Mouse (Mus musculus) retina, adult 2 months (tissue): ENCODE data around the gene Col8a2.

Experiments used
- DNase-seq: peaks from one replicate; pipeline ENCODE4 v3.0.0-alpha.2; 2012; ENCODE audit warnings: low read depth, low spot score

Gene Col8a2

GRCm38 (mm10) chr4:126260520-126261201 is 25.9 kb upstream of the Col8a2 start:
- DNase-seq = no peak

GRCm38 (mm10) chr4:126261266-126261665 is 25.3 kb upstream of the Col8a2 start:
- no peak for DNase-seq

GRCm38 (mm10) chr4:126261675-126262074 is 24.9 kb upstream of the Col8a2 start:
- no peak for DNase-seq

GRCm38 (mm10) chr4:126262119-126262807 is 24.3 kb upstream of the Col8a2 start, which contains the start of gene Trappc3:
Trappc3 (plus strand) TSS chr4:126262325.
- DNase-seq = peak; percentile 95

- DNase-seq = no peak
These were observed 17.3 kb upstream of the Col8a2 start for GRCm38 (mm10) chr4:126269292-126269691.

- no peak for DNase-seq
These were observed 12.8 kb upstream of the Col8a2 start for GRCm38 (mm10) chr4:126273753-126274152.

DNA sequence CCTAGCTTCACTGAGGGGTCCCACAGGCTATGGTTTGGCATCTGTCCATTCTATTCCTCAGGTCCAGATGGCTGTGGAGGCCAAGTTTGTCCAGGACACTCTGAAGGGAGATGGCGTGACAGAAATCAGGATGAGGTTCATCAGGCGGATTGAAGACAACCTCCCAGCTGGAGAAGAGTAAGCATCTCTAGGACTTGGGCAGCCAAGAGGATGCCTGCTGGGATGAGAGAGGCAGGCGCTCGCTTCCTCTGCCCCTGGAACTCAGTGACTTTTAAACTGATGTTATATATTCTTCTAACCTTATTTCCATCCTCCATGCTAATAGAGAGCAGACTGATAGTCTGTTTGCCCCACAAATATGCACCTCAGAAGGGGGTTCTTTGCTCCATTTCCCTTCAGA is 11.5 kb upstream of the Col8a2 start:
- no peak for DNase-seq

DNA sequence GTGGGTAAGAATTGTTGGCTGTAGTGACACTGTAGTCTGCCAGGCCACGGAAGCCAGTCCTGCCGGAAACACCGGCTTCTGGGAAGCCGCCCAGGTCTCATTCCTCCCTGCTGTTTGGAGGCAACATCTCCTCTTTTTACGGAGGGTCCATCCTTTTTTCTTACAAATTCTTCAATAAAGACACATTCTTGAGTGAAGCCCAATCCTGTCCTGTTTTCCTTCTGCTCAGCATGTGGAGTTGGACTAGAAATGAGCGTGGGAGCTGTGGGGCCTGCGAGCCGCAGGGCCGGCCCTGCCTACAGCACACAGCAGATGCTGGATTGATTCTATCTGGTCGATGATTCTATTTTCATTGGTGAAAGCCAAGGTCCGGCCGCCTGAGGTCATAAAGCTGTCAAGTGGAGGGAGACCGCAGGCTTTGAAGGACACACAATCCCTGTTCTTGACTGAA is 10.9 kb upstream of the Col8a2 start:
- no peak for DNase-seq

DNA sequence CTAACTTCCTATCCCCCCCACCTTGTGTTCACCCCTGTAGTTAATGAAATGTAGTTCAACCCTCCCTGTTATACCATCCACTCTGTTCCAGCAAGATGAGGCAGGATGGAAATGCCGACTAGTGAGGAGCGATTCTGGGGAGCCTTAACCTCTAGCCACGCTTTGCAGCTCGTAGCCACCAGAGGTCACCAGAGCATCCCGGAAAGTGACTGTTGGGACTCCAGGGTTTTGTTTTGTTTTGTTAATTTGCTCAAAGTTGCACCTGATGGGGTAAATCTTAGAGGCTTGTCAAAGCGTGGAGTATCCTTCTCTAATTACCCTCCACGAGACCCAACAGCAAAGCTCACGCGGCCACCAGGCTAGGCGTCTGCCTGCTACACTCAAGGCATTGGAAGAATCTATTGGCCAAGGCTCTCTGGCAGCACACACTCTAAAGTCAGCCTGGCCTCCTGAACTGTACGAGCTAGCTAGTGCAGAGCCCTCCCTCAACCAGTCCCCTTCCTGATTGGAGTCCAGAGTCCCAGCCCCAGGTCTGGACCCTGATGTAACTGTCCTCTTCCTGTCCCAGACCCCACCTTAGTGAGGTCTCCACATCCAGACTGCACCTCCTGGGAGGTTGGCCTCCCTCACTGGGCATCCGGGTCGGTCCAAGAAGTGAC is 8.6 kb upstream of the Col8a2 start:
- no peak for DNase-seq

GRCm38 (mm10) chr4:126278565-126278915 is 8.1 kb upstream of the Col8a2 start:
- no peak for DNase-seq

- no peak for DNase-seq
These were observed 7.6 kb upstream of the Col8a2 start for GRCm38 (mm10) chr4:126278961-126279360.

DNA sequence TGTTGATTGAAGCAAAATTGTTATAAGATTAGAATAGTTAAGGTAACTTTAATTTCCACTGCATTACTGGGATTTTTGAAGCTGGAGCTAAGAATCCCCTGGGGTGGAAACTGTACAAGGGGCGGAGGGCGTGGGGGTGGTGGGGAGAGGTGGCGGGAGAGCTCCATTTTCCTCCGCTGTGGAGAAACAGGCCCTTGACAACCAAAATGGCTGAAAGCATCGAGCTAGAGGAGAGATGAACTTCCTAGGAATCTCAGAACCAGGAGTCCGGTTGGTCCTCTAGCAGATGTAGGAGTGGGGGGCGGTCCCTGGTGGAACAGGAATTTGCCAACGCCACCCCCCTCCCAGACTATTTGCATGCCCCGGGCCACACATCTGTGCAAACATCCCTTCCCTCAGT is 4.9 kb upstream of the Col8a2 start:
- no peak for DNase-seq

DNA sequence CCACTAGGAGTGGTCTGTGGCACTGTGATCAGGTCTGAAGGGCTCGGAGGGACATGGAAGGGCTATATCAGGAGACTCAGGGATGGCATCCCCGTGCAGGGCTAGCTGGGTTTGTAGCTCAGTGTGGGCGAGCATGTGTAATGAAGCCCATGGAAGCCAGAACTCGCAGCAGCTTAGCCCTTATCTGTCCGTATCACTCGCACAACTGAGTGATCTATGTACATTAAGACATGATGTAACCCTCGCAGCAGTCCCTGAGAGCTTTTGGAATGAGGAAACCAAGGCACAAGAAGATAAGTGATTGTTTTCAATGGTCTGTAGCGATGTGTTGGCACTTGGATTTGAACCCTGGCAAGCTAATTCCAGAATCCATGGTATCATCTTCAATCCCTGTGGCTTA is 3.0 kb upstream of the Col8a2 start:
- no peak for DNase-seq

DNA sequence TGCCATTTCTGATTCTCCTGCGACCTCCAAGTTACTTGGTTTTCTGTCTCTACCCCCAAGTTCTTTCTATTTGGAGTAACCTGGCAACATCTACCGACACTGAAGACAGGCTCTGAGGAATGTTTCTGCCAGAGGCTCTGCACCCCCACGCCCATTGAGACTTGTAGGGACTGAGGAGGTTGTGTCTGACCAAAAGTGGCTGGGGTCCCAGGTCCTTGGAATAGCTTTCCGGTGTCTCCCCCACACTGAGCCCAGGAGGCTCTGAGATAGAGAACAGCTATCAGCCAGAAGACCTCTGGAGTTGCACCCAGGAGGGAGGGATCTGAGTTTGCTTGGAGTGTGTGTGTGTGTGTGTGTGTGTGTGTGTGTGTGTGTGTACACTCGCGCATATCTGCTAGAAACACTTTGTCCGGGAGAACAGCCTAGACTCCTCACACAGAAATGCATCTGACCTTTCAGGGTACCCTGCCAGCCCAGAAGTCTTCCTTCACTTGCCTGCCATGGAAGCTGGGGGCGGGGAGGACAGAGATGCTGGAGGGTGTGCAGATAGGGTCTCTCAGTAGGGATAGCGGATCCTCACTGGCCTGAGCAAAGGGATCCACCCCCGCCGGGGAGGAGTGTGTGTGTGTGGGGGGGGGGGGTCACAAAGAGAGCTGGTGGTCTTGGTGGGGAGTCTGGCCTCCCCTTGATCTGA is 856 bp downstream of the Col8a2 start:
- DNase-seq = no peak

DNA sequence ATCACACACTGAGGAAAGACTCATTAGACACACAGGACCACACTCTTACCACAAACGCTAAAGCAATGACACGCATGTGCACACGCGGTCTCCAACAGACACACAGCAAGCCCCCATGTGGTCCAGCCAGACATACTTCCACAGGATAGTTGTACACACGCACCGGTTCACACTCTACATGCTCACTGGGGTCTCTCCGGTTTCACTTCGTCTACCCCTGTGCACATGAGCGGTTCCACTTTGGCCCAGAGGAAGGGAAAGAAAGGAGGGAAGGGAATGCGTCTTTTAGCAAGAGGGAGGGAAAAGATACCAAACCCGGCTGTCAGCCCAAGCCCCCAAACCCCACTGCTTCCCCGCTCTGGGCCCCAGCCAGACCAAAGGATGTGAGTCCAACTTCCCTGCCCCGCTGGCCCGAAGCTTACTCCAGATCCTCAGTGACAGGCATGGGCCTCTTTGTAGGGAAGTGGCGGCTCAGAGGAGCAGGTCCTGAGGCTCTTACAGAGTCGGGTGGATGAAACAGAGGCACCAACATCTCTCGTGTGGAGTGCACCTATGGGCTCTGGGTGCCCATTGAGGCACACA is 1.6 kb downstream of the Col8a2 start:
- DNase-seq = no peak

- no peak for DNase-seq
These were observed 3.7 kb downstream of the Col8a2 start for GRCm38 (mm10) chr4:126290314-126290713.

- DNase-seq = no peak
These were observed 4.6 kb downstream of the Col8a2 start for GRCm38 (mm10) chr4:126291196-126291595.

- DNase-seq = no peak
These were observed 8.6 kb downstream of the Col8a2 start for GRCm38 (mm10) chr4:126295152-126295551.

DNA sequence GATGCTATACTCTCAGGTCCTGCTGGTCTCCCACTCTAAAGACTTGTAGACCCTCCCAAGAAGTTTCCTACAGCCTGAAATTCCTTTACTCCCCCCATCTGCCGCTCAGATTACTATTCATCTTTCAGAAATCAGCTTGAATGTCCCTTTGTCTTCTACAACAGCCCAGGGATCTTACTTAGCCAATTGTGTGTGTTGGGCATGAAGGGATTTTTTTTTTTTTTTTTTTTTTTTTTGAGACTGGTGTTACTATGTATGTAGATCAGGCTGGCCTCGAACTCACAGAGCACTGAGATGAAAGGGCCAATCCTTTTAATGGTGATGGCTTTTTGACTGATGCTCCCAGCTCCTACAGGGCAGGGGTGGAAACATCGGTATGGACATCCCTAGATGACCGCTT is 9.3 kb downstream of the Col8a2 start:
- DNase-seq = no peak

DNA sequence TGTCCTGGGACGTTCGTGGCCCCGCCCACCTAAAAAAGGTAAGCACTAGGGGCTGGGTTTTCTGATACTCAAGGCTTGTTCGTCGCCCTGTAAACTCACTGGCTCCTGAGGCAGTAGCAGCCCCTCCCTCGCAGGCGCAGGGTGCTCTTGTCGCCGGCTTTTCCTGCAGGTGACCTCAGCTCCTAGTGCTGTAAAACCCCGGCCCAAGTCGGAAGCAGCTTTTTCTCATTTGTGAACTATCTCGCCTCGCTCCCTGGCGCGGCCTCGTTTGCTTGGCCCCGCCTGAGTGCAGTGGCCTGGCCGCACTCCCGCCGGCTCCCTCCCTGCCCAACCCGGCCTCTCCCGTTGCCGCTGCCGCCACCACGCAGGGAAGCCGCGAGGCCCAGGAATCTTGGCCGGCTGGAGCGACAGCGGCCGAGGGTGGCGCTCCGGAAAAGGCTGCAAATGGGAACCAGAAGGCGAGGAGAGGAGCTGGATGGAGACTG is 10.1 kb downstream of the Col8a2 start:
- no peak for DNase-seq

DNA sequence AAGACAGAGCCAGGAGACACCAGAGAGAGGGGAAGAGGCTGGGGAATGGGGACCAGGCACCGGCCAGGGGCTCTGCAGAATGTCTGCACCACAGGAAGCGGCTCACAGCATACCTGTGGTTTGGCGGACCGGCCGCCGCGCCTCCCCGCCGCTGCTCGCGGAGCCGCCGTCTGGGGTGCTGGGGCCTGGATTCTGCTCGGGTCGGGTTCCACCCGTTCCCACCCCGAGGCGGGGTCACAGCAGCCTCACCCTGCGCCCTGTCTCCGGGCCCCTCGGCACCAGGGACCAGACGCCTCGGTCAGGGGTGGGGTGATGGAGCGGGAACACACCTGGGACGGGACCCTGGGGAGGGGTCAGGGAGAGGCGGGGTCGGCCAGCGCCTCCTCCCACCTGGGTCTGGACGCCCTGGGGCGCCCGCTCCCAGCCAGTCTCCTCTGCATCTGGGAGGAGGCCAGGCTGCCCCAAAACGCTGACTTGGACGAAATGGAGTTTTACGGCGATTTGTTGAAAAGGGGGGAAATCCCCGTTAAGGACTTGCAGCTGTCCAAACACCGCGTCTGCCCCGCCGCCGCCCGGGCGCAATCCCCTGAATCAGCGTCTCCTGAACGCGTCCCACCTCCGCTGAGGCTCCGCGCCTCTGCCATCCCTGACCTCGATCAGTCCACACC is 14.5 kb downstream of the Col8a2 start:
- no peak for DNase-seq
